Mouse (Mus musculus): Measurements from ENCODE around the gene Rabggta.

GRCm38 (mm10) chr14:55706051-55706600 lies 15.9 kb downstream of the Rabggta start:
- no peak for TF ChIP-seq CTCF (conservative IDR thresholded peaks at IDR 0.05; ENCODE audit: low read length)
- TF ChIP-seq NANOG (IDR thresholded peaks at IDR 0.05; ENCODE audit: borderline replicate concordance, low read length) = no peak
- TF ChIP-seq POU5F1 (IDR thresholded peaks at IDR 0.05; ENCODE audit: borderline replicate concordance, low read length) = no peak
